Mouse (Mus musculus) brain, embryonic 14.5 days (tissue): Measurements from ENCODE around the gene Sf3a1.

ENCODE experiments used
- CTCF ChIP-seq: fragments of 200-500 bp; IDR thresholded peaks from 2 replicates; pipeline ENCODE4 v1.5.1; 2012; ENCODE audit warnings: inconsistent platforms, mild to moderate bottlenecking, moderate library complexity, borderline replicate concordance; ENCODE audit not compliant: insufficient read depth, insufficient read length; ENCODE audit errors: extremely low read depth
- POLR2A ChIP-seq: fragments of 200-500 bp; IDR thresholded peaks from 2 replicates; pipeline ENCODE4 v1.6.1; 2012; ENCODE audit warnings: mild to moderate bottlenecking, inconsistent platforms, borderline replicate concordance; ENCODE audit not compliant: poor library complexity, insufficient read depth, insufficient read length, severe bottlenecking; ENCODE audit errors: extremely low read depth

GRCm38 (mm10) chr11:4195597-4196031 is 35.5 kb downstream of the Sf3a1 start:
- no peak for TF ChIP-seq CTCF
- no peak for TF ChIP-seq POLR2A
